Mouse (Mus musculus) heart, adult 2 months (tissue): ENCODE measurements around the gene Rela.

Experiments
- CTCF ChIP-seq: fragments of 200-600 bp; IDR thresholded peaks from 2 replicates; pipeline ENCODE4 v1.8.1; 2022; ENCODE audit warnings: antibody characterized with exemption, mild to moderate bottlenecking, moderate library complexity
- EP300 ChIP-seq: fragments of 200-500 bp; IDR thresholded peaks from 2 replicates; pipeline ENCODE4 v1.6.1; 2011; ENCODE audit warnings: low read depth, low read length, control low read depth; ENCODE audit not compliant: insufficient read depth
- POLR2A ChIP-seq: fragments of 200-500 bp; IDR thresholded peaks from 2 replicates; pipeline ENCODE4 v1.6.1; 2011; ENCODE audit warnings: mild to moderate bottlenecking, low read depth, low read length, control low read depth; ENCODE audit not compliant: insufficient read depth

DNA sequence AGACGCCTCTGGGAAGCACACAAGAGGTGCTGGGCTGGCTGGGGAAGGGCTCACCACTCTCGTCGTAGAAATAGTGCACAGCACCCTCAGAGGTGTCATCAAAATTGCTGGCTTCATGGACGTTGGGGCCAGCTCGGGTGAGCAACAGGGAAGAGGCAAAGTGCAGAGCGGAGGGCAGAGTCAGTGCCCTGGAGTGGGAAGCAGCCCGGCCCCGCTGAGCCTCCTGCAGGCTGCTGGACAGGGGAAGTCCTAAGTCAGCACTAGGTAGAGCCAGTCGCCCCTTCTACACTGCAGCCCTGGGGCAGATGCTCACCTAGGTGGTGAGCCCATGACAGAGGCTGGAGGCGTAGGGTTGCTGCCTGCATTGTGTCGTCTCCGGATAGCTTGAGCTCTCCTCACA, 47.0 kb downstream of the Rela start:
- no peak for TF ChIP-seq CTCF
- TF ChIP-seq POLR2A, result no peak
- no peak for TF ChIP-seq EP300
